Mouse (Mus musculus): Measurements from ENCODE around the gene Zc3hav1l. TPM values are rescaled to one million over a fixed set of nuclear protein-coding genes. Genes with fewer than 3 reads are reported as not detected.

Gene Zc3hav1l
- polyA plus RNA-seq, 1 experiment from 2014 or later = 9.9 TPM

- Histone ChIP-seq H3K4me3 (replicated peaks) (no peak overlapping the region), H3K27ac (0 out of 2 replicates have a peak overlapping the region, but pooled peaks have one; percentile 19), H3K36me3 (no peaks in the 10 kb centered on the region), H3K9me3 (replicated peaks) (no peaks in the 10 kb centered on the region), H3K27me3 (no peaks in the 10 kb centered on the region), H3K4me1 (peaks cover 33% of the 10 kb centered on the region), H3K4me2 (no peak overlapping the region), H3K9ac (no peak overlapping the region)
- peak; percentile 47; the same call in 1 of the 2 replicates for ATAC-seq (replicated peaks; ENCODE audit: low FRiP score)
- 73% methylated on average over 8 of the region's 8 CpGs for WGBS
These were observed 56.7 kb downstream of the Zc3hav1l start for GRCm38 (mm10) chr6:38242295-38242830.

- no peaks in the 10 kb centered on the region for H3K36me3 ChIP-seq
- H3K9me3 ChIP-seq (replicated peaks) = no peaks in the 10 kb centered on the region
- H3K4me3 ChIP-seq (replicated peaks) = no peak overlapping the region
- peaks cover 29% of the 10 kb centered on the region for H3K4me1 ChIP-seq
- no peak overlapping the region for H3K4me2 ChIP-seq
- H3K27ac ChIP-seq = no peak overlapping the region
- H3K9ac ChIP-seq = no peak overlapping the region
- no peak for ATAC-seq (replicated peaks; ENCODE audit: low FRiP score)
- WGBS = 90% methylated on average over 4 of the region's 4 CpGs
- H3K27me3 ChIP-seq = no peaks in the 10 kb centered on the region
These were observed 57.6 kb downstream of the Zc3hav1l start for GRCm38 (mm10) chr6:38241508-38241907.

- Histone ChIP-seq H3K4me2 (no peak overlapping the region), H3K27me3 (no peaks in the 10 kb centered on the region), H3K9ac (no peak overlapping the region), H3K27ac (no peak overlapping the region), H3K36me3 (no peaks in the 10 kb centered on the region), H3K4me3 (replicated peaks) (no peak overlapping the region), H3K9me3 (replicated peaks) (no peaks in the 10 kb centered on the region), H3K4me1 (peaks cover 29% of the 10 kb centered on the region)
- WGBS = 82% methylated on average over 5 of the region's 5 CpGs
- no peak for ATAC-seq (replicated peaks; ENCODE audit: low FRiP score)
These were observed 58.4 kb downstream of the Zc3hav1l start for GRCm38 (mm10) chr6:38240618-38241017.

- Histone ChIP-seq H3K4me2 (no peak overlapping the region), H3K36me3 (no peaks in the 10 kb centered on the region), H3K9me3 (replicated peaks) (no peaks in the 10 kb centered on the region), H3K4me1 (peaks cover 18% of the 10 kb centered on the region), H3K27ac (no peak overlapping the region), H3K9ac (no peak overlapping the region), H3K27me3 (no peaks in the 10 kb centered on the region), H3K4me3 (replicated peaks) (no peak overlapping the region)
- 68% methylated on average over 4 of the region's 4 CpGs for WGBS
- ATAC-seq (replicated peaks; ENCODE audit: low FRiP score) = no peak
These were observed 60.7 kb downstream of the Zc3hav1l start for GRCm38 (mm10) chr6:38238382-38238781.

Other genes with a start within 250 kb of the Zc3hav1l start
- 37.4 and 43.5 TPM in 2 replicates for gene Tmem213, start 190.0 kb downstream of the Zc3hav1l start, polyA plus RNA-seq (2015; fragmentation: Nextera tagmentation; extraction: Ambion mirVana)
- 12.0 and 12.6 TPM in 2 replicates for gene Atp6v0a4, start 174.7 kb downstream of the Zc3hav1l start, polyA plus RNA-seq (2015; fragmentation: Nextera tagmentation; extraction: Ambion mirVana)
- gene D630045J12Rik, start 45.2 kb downstream of the Zc3hav1l start, polyA plus RNA-seq (2015; fragmentation: Nextera tagmentation; extraction: Ambion mirVana) = 6.7 and 7.8 TPM in 2 replicates
- 4.6 and 5.1 TPM in 2 replicates for gene Zc3hav1, start 55.3 kb upstream of the Zc3hav1l start, polyA plus RNA-seq (2015; fragmentation: Nextera tagmentation; extraction: Ambion mirVana)
- gene Ttc26, start 82.2 kb upstream of the Zc3hav1l start, polyA plus RNA-seq (2015; fragmentation: Nextera tagmentation; extraction: Ambion mirVana) = 9.4 and 10.0 TPM in 2 replicates
- gene Ubn2, start 134.7 kb upstream of the Zc3hav1l start, polyA plus RNA-seq (2015; fragmentation: Nextera tagmentation; extraction: Ambion mirVana) = 14.9 and 15.3 TPM in 2 replicates
- 171 TPM in 2 replicates for gene Fmc1, start 234.2 kb upstream of the Zc3hav1l start, polyA plus RNA-seq (2015; fragmentation: Nextera tagmentation; extraction: Ambion mirVana)

All from kidney, embryonic 15.5 days (tissue).